Mouse (Mus musculus) erythroblast, embryonic 14.5 days (primary cell): ENCODE data around the gene Gstm7. TPM values are rescaled to one million over a fixed set of nuclear protein-coding genes. Genes with fewer than 3 reads are reported as not detected.
"Not testable (repeated sequence)": the region's sequence is repeated elsewhere in the genome, so short reads cannot be mapped to it uniquely, and the experiment has no call there.

Source experiments
- H3K27me3 ChIP-seq: 2 replicates; pipeline ENCODE4 v1.6.1; 2012; ENCODE audit warnings: inconsistent platforms; ENCODE audit not compliant: control insufficient read depth
- H3K36me3 ChIP-seq: 2 replicates; pipeline ENCODE4 v1.6.1; 2012; ENCODE audit warnings: mild to moderate bottlenecking, inconsistent platforms; ENCODE audit not compliant: control insufficient read depth
- H3K4me1 ChIP-seq: 2 replicates; pipeline ENCODE4 v1.6.1; 2012; ENCODE audit warnings: inconsistent platforms; ENCODE audit not compliant: control insufficient read depth
- H3K4me3 ChIP-seq: replicated peaks from 2 replicates; pipeline ENCODE3; 2012; ENCODE audit warnings: moderate library complexity, mild to moderate bottlenecking, inconsistent platforms
- H3K9me3 ChIP-seq: 2 replicates; pipeline ENCODE4 v1.6.1; 2012; ENCODE audit warnings: low read length, inconsistent platforms, mixed read lengths; ENCODE audit not compliant: control insufficient read depth
- GATA1 ChIP-seq: IDR thresholded peaks from 2 replicates; pipeline ENCODE4 v1.6.1; 2012; ENCODE audit warnings: low read length, inconsistent platforms, mixed read lengths
- TAL1 ChIP-seq: IDR thresholded peaks from 3 replicates; pipeline ENCODE4 v1.6.1; 2012; ENCODE audit warnings: low read length, inconsistent platforms, mixed read lengths
- polyA plus RNA-seq: library from polyadenylated mRNA; stranded (reverse); fragments of >175 nt; gene quantifications from 2 replicates; pipeline ENCODE4 v1.2.3, GENCODE M21; 2012

Gstm7 gene
- polyA plus RNA-seq, 1 experiment, result not detected

DNA sequence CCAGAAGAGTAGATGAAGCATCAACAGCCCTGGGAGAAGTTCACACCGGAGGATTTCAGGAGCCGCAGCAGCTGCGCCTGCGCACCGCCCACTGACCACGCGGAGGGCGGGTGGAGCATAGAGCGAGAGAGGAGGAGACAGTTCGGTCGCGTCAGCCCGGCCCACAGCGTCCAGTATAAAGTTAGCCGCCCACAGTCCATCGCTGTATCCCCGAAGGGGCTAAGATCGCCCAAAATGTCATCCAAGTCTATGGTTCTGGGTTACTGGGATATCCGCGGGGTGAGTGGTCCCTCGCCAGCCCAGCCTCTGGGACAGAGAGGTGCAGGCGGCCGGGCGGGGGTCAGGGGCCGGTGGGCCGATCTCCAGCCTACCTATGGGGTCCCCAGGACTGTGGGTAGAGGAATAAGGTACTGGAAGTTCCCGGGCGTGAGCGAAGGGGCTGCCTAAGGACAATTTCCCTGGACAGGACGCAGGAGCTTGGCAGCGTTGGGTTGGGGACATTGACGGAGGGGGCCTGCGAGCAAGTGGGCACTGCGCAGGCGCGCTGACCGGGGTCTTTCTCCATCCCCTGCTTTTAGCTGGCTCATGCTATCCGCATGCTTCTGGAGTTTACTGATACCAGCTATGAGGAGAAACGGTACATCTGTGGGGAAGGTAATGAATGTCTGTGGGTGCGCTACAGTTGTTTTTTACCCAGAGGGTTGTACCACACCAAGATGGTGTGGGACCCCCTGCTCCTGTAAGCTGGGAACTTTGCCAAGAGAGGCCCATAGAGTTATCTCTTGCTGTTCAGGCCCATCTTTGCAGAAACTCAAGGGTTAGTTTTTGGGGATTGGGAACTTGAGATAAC lies 35.7 kb downstream of the Gstm7 start, which contains the start of gene Gstm5:
Gstm5 (plus strand) TSS at position 102 of the 850 bp plus-strand sequence.
- Histone ChIP-seq H3K27me3 (no peaks in the 10 kb centered on the region), H3K4me3 (peak within 1 kb of the TSS; percentile 80), H3K4me1 (peaks cover 40% of the 10 kb centered on the region), H3K36me3 (peaks cover 54% of the 10 kb centered on the region), H3K9me3 (no peaks in the 10 kb centered on the region)
- no peak for TF ChIP-seq GATA1
- no peak for TF ChIP-seq TAL1

DNA sequence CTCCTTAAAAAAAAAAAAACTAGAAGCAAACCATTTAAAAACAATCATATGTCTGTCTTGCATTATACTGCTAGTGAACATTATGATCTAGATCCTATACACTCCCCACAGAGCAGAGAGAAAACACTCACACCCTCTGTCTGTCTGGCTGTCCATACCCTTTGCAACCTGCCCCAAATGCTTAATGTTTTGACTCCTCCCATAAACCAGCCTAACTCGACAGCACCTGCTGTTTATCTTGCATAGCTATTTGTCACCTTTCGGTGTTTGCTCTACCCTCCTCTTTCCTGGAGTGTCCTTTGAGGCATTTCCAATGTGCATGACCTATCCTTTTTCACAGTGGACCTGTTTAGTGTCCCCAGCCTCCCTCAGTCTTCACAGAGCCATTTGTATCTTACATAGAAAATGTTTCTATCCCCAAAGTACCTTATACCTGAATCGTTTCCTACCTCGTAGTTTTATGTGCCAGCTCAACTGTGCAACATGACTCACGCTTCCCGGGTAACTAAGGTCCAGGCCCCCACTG lies 36.4 kb downstream of the Gstm7 start:
- Histone ChIP-seq H3K27me3 (no peaks in the 10 kb centered on the region), H3K36me3 (peaks cover 56% of the 10 kb centered on the region), H3K4me1 (peaks cover 40% of the 10 kb centered on the region), H3K9me3 (no peaks in the 10 kb centered on the region), H3K4me3 (peak overlapping the region; percentile 80)
- TF ChIP-seq GATA1 (no peak), TAL1 (no peak)

- H3K4me3 ChIP-seq, result not testable (repeated sequence)
- peaks cover 25% of the 10 kb centered on the region for H3K36me3 ChIP-seq
Measured at GRCm38 (mm10) chr3:107889236-107889635, 42.4 kb downstream of the Gstm7 start.

DNA sequence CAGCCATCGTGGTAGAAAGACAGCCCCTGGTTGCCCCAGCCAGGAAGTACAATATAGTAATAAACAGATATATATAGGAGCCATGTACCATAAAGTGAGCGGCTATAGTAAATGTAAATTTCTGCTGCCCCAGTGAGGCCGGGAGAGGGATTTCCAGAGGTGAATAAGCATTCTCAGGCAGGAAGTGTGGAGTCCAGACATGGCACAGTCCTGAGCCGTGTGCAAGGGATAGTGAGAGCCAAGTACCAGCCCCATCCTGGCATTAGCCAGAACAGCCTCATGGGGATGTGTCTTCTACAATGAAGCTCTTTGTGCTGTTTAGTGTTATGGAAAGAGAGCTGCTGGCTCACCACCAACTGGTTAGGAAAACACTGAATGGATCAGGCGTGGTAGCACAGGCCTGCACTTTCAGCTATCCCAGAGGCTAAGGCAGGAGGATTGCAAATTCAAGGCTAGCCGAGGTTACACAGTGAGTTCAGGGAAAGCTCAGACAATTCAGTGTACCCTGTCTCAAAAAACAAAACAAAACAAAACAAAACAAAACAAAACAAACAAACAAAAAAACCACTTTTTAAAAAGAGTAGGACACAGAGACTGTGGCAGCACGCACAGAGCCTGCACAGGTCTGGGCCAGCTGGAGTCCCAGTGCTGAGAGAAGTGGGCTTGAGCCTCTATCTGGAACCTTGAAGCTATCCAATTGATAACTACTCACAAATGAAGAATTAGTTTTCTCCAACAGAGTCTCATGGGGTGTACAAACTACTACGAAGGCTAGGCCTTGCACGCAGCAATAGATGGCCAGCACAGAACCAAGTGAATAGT lies 43.7 kb downstream of the Gstm7 start:
- no peaks in the 10 kb centered on the region for H3K4me1 ChIP-seq
- TF ChIP-seq TAL1 (no peak), GATA1 (no peak)
- no peaks in the 10 kb centered on the region for H3K9me3 ChIP-seq
- no peaks in the 10 kb centered on the region for H3K27me3 ChIP-seq
- no peak overlapping the region for H3K4me3 ChIP-seq
- H3K36me3 ChIP-seq, result peaks cover 20% of the 10 kb centered on the region

More at GRCm38 (mm10) chr3:107889236-107889635, 42.4 kb downstream of the Gstm7 start:
- not testable (repeated sequence) for H3K9me3 ChIP-seq, H3K4me1 ChIP-seq, H3K27me3 ChIP-seq

DNA sequence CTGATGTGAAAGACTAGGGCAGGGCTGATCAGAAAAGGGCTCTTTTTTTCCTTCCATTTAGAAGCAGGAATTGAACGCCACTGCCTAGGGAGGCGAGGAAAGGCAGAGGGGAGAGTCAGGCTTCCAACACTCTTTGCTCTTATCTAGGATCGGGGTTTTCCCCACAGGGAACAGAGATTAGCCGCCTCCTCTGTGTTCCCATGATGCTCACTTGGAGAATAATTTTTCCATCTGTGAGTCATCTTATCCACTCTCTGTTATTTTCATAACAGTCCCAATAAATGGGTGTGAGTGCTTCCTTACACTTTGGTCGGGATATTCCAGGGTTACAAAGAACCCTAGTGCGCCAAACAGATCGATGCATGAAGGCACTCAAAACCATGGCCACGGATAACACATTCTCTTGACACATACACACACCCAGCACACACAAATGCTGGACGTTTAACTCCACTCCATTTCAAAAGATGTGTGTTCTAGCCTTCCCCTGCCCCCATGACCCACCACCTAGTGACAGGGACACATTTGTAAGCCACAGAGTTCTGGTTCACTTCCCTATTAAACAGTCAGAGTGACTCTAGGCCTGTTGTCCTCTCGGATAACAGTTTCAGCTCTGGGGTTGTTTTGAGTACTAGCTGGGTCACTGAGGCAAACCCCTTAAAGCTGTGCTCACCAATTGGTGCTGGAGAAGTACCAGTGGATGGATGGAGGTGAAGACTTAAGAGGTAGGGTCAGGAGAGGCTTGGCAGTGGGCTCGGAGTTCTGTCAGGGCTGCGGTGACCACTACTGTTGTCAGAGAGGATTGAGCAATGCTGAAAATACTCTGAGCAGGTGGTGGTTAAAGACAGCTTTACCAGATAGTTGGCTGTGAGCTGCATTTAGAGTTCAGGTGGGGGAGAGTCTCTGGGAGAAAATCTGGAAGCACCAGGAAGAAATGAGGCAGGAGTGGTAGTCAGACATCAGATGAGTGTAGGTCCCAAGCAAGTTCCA lies 53.6 kb downstream of the Gstm7 start:
- H3K9me3 ChIP-seq, result no peaks in the 10 kb centered on the region
- no peaks in the 10 kb centered on the region for H3K4me1 ChIP-seq
- H3K36me3 ChIP-seq, result no peaks in the 10 kb centered on the region
- no peak overlapping the region for H3K4me3 ChIP-seq
- no peak for TF ChIP-seq TAL1
- TF ChIP-seq GATA1, result no peak
- no peaks in the 10 kb centered on the region for H3K27me3 ChIP-seq

GRCm38 (mm10) chr3:107877005-107877404 lies 54.6 kb downstream of the Gstm7 start, which contains the start of gene Eps8l3:
Gene Eps8l3 (plus strand): TSS chr3:107877229.
- Histone ChIP-seq H3K36me3 (no peaks in the 10 kb centered on the region), H3K9me3 (no peaks in the 10 kb centered on the region), H3K4me1 (no peaks in the 10 kb centered on the region), H3K4me3 (no peak within 1 kb of the TSS), H3K27me3 (no peaks in the 10 kb centered on the region)
- TF ChIP-seq TAL1 (no peak), GATA1 (no peak)

Other genes with a start within 250 kb of the Gstm7 start
- gene Ahcyl1, start 235.3 kb downstream of the Gstm7 start, polyA plus RNA-seq, result 0.44 TPM in 2 replicates
- gene Csf1, start 171.3 kb downstream of the Gstm7 start, polyA plus RNA-seq, result 0.02 and 0.13 TPM in 2 replicates
- not detected in 2 replicates for gene Eps8l3, start 54.6 kb downstream of the Gstm7 start, polyA plus RNA-seq
- 4.8 and 5.3 TPM in 2 replicates for gene Gstm5, start 36.0 kb downstream of the Gstm7 start, polyA plus RNA-seq
- not detected in 2 replicates for gene Gstm6, start 11.9 kb upstream of the Gstm7 start, polyA plus RNA-seq
- gene Gstm3, start 37.5 kb upstream of the Gstm7 start, polyA plus RNA-seq, result 0.03 TPM in 1 of 2 replicates, not detected in the other
- gene Gstm2, start 54.6 kb upstream of the Gstm7 start, polyA plus RNA-seq, result not detected in 2 replicates
- 3.7 and 4.9 TPM in 2 replicates for gene Gstm1, start 86.2 kb upstream of the Gstm7 start, polyA plus RNA-seq
- gene Gstm4, start 113.1 kb upstream of the Gstm7 start, polyA plus RNA-seq, result 0.02 and 0.07 TPM in 2 replicates
- 10.5 and 12.6 TPM in 2 replicates for gene Ampd2, start 154.8 kb upstream of the Gstm7 start, polyA plus RNA-seq
- 0.03 TPM in 1 of 2 replicates, not detected in the other for gene Gnat2, start 161.0 kb upstream of the Gstm7 start, polyA plus RNA-seq
- 0.19 and 0.27 TPM in 2 replicates for gene Gnai3, start 214.3 kb upstream of the Gstm7 start, polyA plus RNA-seq
- gene Gpr61, start 223.1 kb upstream of the Gstm7 start, polyA plus RNA-seq, result not detected in 2 replicates